Mouse (Mus musculus): ENCODE results near the gene Ebp.

Ebp gene

GRCm38 (mm10) chrX:8193419-8193723, at the start of gene Ebp:
Gene Ebp (minus strand): TSS chrX:8193512.
- peak; percentile 51 for DNase-seq

GRCm38 (mm10) chrX:8238804-8239395, 45.6 kb upstream of the Ebp start:
- no peak for DNase-seq

GRCm38 (mm10) chrX:8236704-8237103, 43.4 kb upstream of the Ebp start:
- DNase-seq = no peak

- no peak for DNase-seq
Observed at GRCm38 (mm10) chrX:8233602-8234001, 40.3 kb upstream of the Ebp start.

- DNase-seq = no peak
Observed at GRCm38 (mm10) chrX:8230272-8230671, 37.0 kb upstream of the Ebp start.

- no peak for DNase-seq
Observed at GRCm38 (mm10) chrX:8223473-8223872, 30.2 kb upstream of the Ebp start.

- DNase-seq = peak; percentile 66
Observed at GRCm38 (mm10) chrX:8222678-8223421, 29.5 kb upstream of the Ebp start.

- DNase-seq = peak; percentile 76
Observed at GRCm38 (mm10) chrX:8222296-8222677, 29.0 kb upstream of the Ebp start.

GRCm38 (mm10) chrX:8219651-8220050, 26.3 kb upstream of the Ebp start:
- DNase-seq = no peak

- DNase-seq = no peak
Observed at GRCm38 (mm10) chrX:8218114-8218513, 24.8 kb upstream of the Ebp start.

- DNase-seq = no peak
Observed at GRCm38 (mm10) chrX:8217383-8217782, 24.1 kb upstream of the Ebp start.

GRCm38 (mm10) chrX:8211490-8212207, 18.3 kb upstream of the Ebp start:
- no peak for DNase-seq

- no peak for DNase-seq
Observed at GRCm38 (mm10) chrX:8209720-8210119, 16.4 kb upstream of the Ebp start.

GRCm38 (mm10) chrX:8207224-8207623, 13.9 kb upstream of the Ebp start:
- no peak for DNase-seq

- DNase-seq = no peak
Observed at GRCm38 (mm10) chrX:8206694-8207197, 13.4 kb upstream of the Ebp start.

- peak; percentile 93 for DNase-seq
Observed at GRCm38 (mm10) chrX:8206015-8206693, 12.8 kb upstream of the Ebp start, which contains the start of gene Porcn. Gene Porcn (minus strand): TSS chrX:8206525.

GRCm38 (mm10) chrX:8205551-8205950, 12.2 kb upstream of the Ebp start:
- DNase-seq = peak; percentile 97

- no peak for DNase-seq
Observed at GRCm38 (mm10) chrX:8205088-8205487, 11.8 kb upstream of the Ebp start.

- DNase-seq = peak; percentile 52
Observed at GRCm38 (mm10) chrX:8204076-8204475, 10.8 kb upstream of the Ebp start.

GRCm38 (mm10) chrX:8203105-8203504, 9.8 kb upstream of the Ebp start:
- peak; percentile 52 for DNase-seq

- DNase-seq = peak; percentile 90
Observed at GRCm38 (mm10) chrX:8192640-8193418, 483 bp downstream of the Ebp start.

GRCm38 (mm10) chrX:8192126-8192639, 1.1 kb downstream of the Ebp start:
- no peak for DNase-seq

Data from cerebellum, adult 9-11 months (tissue).